Mouse (Mus musculus): Measurements from ENCODE around the gene Nudt13. TPM values are rescaled to one million over a fixed set of nuclear protein-coding genes. Genes with fewer than 3 reads are reported as not detected.

The Nudt13 gene
- 0.10 and 0.13 TPM in 2 replicates for polyA plus RNA-seq (2012)

DNA sequence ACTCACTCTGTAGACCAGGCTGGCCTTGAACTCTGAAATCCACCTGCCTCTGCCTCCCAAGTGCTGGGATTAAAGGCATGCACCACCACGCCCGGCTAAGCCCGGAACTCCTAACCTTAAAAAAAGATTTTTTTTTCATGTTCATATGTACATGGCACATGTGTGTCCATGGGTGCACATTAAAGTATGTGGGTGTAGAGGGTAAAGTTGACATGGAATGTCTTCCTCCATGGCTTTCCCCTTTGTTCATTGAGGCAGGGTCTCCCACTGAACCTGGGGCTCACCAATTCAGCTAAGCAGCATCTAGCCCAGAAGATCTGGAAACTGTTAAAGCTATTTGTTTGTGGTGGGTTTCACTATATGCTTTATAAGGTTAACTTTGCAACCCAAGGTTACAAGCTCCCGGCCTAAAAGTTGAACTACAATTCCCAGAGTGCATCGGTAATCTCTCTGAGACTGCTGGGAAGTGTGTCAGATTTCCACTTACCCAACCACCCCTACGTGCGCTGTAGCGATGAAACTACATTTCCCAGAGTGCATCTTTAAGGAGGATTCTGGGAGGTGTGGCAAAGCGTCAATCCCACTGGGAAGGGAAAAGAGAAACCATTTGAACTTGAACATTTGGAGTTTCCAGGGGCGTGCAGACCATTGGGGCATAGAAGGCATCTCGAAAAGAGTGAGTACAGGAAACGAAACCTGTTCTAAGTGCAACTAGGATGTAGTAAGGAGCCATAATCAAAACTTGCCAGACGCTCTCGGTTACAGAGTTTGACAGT, at the start of gene Nudt13:
Nudt13 (plus strand) TSS at position 581 of the 776 bp plus-strand sequence.
- Histone ChIP-seq H3K36me3 (ENCODE audit: control insufficient read depth) (no peaks in the 10 kb centered on the region), H3K9me3 (ENCODE audit: control insufficient read depth, low read length) (no peaks in the 10 kb centered on the region), H3K4me1 (ENCODE audit: control insufficient read depth) (peaks cover 17% of the 10 kb centered on the region), H3K4me3 (replicated peaks) (peak within 1 kb of the TSS; percentile 63), H3K27me3 (ENCODE audit: control insufficient read depth) (no peaks in the 10 kb centered on the region)
- TF ChIP-seq TAL1 (IDR thresholded peaks at IDR 0.05; ENCODE audit: low read length) (no peak), GATA1 (IDR thresholded peaks at IDR 0.05; ENCODE audit: low read length) (no peak)

GRCm38 (mm10) chr14:20245318-20245717, 49.2 kb upstream of the Nudt13 start:
- Histone ChIP-seq H3K36me3 (ENCODE audit: control insufficient read depth) (no peaks in the 10 kb centered on the region), H3K4me3 (replicated peaks) (no peak overlapping the region), H3K4me1 (ENCODE audit: control insufficient read depth) (no peaks in the 10 kb centered on the region), H3K27me3 (ENCODE audit: control insufficient read depth) (no peaks in the 10 kb centered on the region), H3K9me3 (ENCODE audit: control insufficient read depth, low read length) (no peaks in the 10 kb centered on the region)
- no peak for TF ChIP-seq TAL1 (IDR thresholded peaks at IDR 0.05; ENCODE audit: low read length)

GRCm38 (mm10) chr14:20245861-20246260, 48.6 kb upstream of the Nudt13 start:
- Histone ChIP-seq H3K4me1 (ENCODE audit: control insufficient read depth) (no peaks in the 10 kb centered on the region), H3K4me3 (replicated peaks) (no peak overlapping the region), H3K27me3 (ENCODE audit: control insufficient read depth) (no peaks in the 10 kb centered on the region), H3K9me3 (ENCODE audit: control insufficient read depth, low read length) (no peaks in the 10 kb centered on the region), H3K36me3 (ENCODE audit: control insufficient read depth) (no peaks in the 10 kb centered on the region)
- TF ChIP-seq TAL1 (IDR thresholded peaks at IDR 0.05; ENCODE audit: low read length) (no peak), GATA1 (IDR thresholded peaks at IDR 0.05; ENCODE audit: low read length) (no peak)

GRCm38 (mm10) chr14:20246811-20247266, 47.7 kb upstream of the Nudt13 start:
- no peak for TF ChIP-seq GATA1 (IDR thresholded peaks at IDR 0.05; ENCODE audit: low read length)
- no peak for TF ChIP-seq TAL1 (IDR thresholded peaks at IDR 0.05; ENCODE audit: low read length)
- Histone ChIP-seq H3K9me3 (ENCODE audit: control insufficient read depth, low read length) (no peaks in the 10 kb centered on the region), H3K4me3 (replicated peaks) (no peak overlapping the region), H3K4me1 (ENCODE audit: control insufficient read depth) (no peaks in the 10 kb centered on the region), H3K36me3 (ENCODE audit: control insufficient read depth) (no peaks in the 10 kb centered on the region), H3K27me3 (ENCODE audit: control insufficient read depth) (no peaks in the 10 kb centered on the region)

DNA sequence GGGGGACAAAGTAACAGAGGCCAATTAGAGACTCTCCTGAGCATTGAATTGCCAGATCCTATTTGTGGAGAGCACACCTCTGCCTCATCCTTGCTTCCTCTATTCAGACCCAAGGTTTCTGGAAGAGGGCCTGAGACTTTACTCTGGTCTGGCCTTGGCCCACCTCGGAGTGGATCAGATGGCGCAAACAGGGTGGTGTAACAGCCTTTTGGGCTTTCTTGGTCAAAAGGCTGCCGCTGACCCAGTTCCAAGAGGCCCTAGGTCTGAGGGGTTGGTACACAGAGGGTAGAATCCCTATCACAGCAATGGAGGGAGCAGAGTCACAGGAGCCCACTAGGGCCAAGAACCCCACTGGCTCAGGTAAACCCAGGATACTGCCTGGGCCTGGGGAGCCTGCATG, 46.5 kb upstream of the Nudt13 start:
- no peaks in the 10 kb centered on the region; the same call in 1 of the 2 replicates for H3K27me3 ChIP-seq (ENCODE audit: control insufficient read depth)

DNA sequence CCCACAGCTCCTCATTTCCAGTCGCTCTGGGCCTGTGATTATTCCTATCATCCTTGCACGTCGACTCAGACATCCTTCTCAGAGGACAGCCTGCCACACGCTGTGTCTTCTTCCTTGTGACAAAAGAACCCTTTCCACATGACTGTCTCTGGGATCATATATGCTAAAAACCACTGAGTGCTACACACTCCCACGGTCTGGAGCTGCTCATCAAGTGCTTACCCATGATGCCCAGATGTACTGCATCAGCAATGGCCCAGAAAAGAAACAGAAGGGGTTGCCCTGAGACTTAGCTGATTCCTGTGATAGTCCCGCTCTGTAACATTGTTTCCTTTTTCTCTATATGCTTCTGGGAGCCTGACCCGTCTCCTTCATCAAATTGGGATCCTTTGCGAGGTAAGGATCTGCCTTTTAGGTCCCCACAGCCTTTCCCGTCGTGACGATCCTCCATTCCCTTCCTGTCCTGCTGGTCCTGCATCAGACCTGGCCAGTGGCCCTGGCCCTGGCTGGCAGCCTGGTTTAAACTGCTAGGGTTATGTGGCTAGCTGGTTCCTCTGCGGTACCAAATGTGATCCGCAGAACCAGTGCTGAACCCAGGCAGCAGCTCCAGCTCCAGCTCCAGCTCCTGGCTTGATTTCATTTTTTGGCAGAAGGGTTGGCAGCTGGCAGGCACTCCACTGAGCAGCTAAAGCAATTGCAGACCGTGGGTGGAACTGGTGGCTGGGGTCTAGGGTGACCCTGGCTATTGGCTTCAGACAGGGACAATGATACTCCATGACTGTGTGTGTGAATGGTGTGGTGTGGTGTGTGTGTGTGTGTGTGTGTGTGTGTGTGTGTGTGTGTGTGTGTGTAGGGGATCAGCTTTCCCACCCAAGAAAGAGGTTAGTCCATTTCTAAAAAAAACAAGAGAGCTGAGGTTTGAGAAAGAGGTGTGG, 44.0 kb upstream of the Nudt13 start:
- Histone ChIP-seq H3K4me1 (ENCODE audit: control insufficient read depth) (no peaks in the 10 kb centered on the region), H3K4me3 (replicated peaks) (no peak overlapping the region), H3K27me3 (ENCODE audit: control insufficient read depth) (peaks cover 2% of the 10 kb centered on the region; the same call in 1 of the 2 replicates), H3K36me3 (ENCODE audit: control insufficient read depth) (no peaks in the 10 kb centered on the region), H3K9me3 (ENCODE audit: control insufficient read depth, low read length) (peaks cover 2% of the 10 kb centered on the region; the same call in 1 of the 2 replicates)
- TF ChIP-seq GATA1 (IDR thresholded peaks at IDR 0.05; ENCODE audit: low read length), result no peak
- TF ChIP-seq TAL1 (IDR thresholded peaks at IDR 0.05; ENCODE audit: low read length), result no peak

More for the DNA sequence above, 46.5 kb upstream of the Nudt13 start:
- Histone ChIP-seq H3K9me3 (ENCODE audit: control insufficient read depth, low read length) (no peaks in the 10 kb centered on the region), H3K36me3 (ENCODE audit: control insufficient read depth) (no peaks in the 10 kb centered on the region), H3K4me3 (replicated peaks) (no peak overlapping the region), H3K4me1 (ENCODE audit: control insufficient read depth) (no peaks in the 10 kb centered on the region)
- TF ChIP-seq TAL1 (IDR thresholded peaks at IDR 0.05; ENCODE audit: low read length) (no peak), GATA1 (IDR thresholded peaks at IDR 0.05; ENCODE audit: low read length) (no peak)

GRCm38 (mm10) chr14:20258185-20259113, 36.0 kb upstream of the Nudt13 start:
- Histone ChIP-seq H3K9me3 (ENCODE audit: control insufficient read depth, low read length) (peaks cover 3% of the 10 kb centered on the region; the same call in 1 of the 2 replicates), H3K36me3 (ENCODE audit: control insufficient read depth) (no peaks in the 10 kb centered on the region), H3K27me3 (ENCODE audit: control insufficient read depth) (no peaks in the 10 kb centered on the region; the same call in 1 of the 2 replicates), H3K4me1 (ENCODE audit: control insufficient read depth) (no peaks in the 10 kb centered on the region), H3K4me3 (replicated peaks) (no peak overlapping the region)
- TF ChIP-seq TAL1 (IDR thresholded peaks at IDR 0.05; ENCODE audit: low read length) (no peak), GATA1 (IDR thresholded peaks at IDR 0.05; ENCODE audit: low read length) (no peak)

DNA sequence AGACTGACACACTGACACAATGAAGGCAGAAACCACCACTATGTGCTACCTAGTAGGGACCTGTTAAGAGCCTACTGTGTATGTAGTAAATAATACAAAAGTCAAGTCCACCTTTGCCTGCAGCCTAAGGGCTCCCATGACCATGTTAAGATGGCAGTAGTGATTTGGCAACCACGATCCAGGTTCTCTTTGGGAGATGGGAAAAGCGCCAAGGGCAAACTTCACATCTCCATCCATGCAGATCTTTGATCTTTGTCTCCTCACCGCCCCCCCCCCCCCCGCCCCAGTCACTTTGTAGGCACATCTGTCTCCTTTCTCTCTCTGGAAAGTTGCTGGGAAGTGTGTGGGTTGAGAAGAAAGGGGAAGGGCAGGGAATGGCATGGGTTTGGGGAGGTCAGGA, 32.2 kb upstream of the Nudt13 start:
- Histone ChIP-seq H3K9me3 (ENCODE audit: control insufficient read depth, low read length) (no peaks in the 10 kb centered on the region), H3K4me1 (ENCODE audit: control insufficient read depth) (no peaks in the 10 kb centered on the region), H3K36me3 (ENCODE audit: control insufficient read depth) (no peaks in the 10 kb centered on the region), H3K4me3 (replicated peaks) (no peak overlapping the region), H3K27me3 (ENCODE audit: control insufficient read depth) (no peaks in the 10 kb centered on the region)
- no peak for TF ChIP-seq TAL1 (IDR thresholded peaks at IDR 0.05; ENCODE audit: low read length)
- TF ChIP-seq GATA1 (IDR thresholded peaks at IDR 0.05; ENCODE audit: low read length), result no peak
